Mouse (Mus musculus) hindbrain, embryonic 15.5 days (tissue): ENCODE results near the gene Gm20920. TPM values are rescaled to one million over a fixed set of nuclear protein-coding genes. Genes with fewer than 3 reads are reported as not detected.
"Not testable (repeated sequence)": the region's sequence is repeated elsewhere in the genome, so short reads cannot be mapped to it uniquely, and the experiment has no call there.

Source experiments
- ATAC-seq: fragments of 200-750 bp; cut with Nextera tagmentation; 2 replicates; pipeline ENCODE4 v1.8.0; 2017; ENCODE audit warnings: low read depth, moderate number of reproducible peaks, moderate TSS enrichment; ENCODE audit not compliant: low FRiP score
- H3K27ac ChIP-seq: fragments of 300-500 bp; sonication (generic); replicated peaks from 2 replicates; pipeline ENCODE4 v1.5.1; 2015; ENCODE audit warnings: mild to moderate bottlenecking, inconsistent platforms
- H3K27me3 ChIP-seq: fragments of 300-500 bp; sonication (generic); 2 replicates; pipeline ENCODE4 v1.6.1; 2015; ENCODE audit warnings: control low read depth, inconsistent platforms
- H3K36me3 ChIP-seq: fragments of 300-500 bp; sonication (generic); 2 replicates; pipeline ENCODE4 v1.6.1; 2015; ENCODE audit warnings: control low read depth, inconsistent platforms
- H3K4me1 ChIP-seq: fragments of 300-500 bp; sonication (generic); replicated peaks from 2 replicates; pipeline ENCODE4 v1.6.1; 2015; ENCODE audit warnings: control low read depth, inconsistent platforms
- H3K4me2 ChIP-seq: fragments of 300-500 bp; sonication (generic); 2 replicates; pipeline ENCODE4 v1.6.1; 2015; ENCODE audit warnings: moderate library complexity, mild to moderate bottlenecking, inconsistent platforms
- H3K4me3 ChIP-seq: fragments of 300-500 bp; sonication (generic); 2 replicates; pipeline ENCODE4 v1.5.1; 2015; ENCODE audit warnings: mild to moderate bottlenecking, inconsistent platforms
- H3K9ac ChIP-seq: fragments of 300-500 bp; sonication (generic); 2 replicates; pipeline ENCODE4 v1.6.1; 2015; ENCODE audit warnings: inconsistent platforms
- H3K9me3 ChIP-seq: fragments of 300-500 bp; sonication (generic); 2 replicates; pipeline ENCODE4 v1.6.1; 2016; ENCODE audit warnings: control low read depth, inconsistent platforms
- WGBS: fragments of 180-500 bp; shearing (Covaris S2); methylation state at CpG from one replicate; pipeline ENCODE4 v1.1.7; 2015; 5-methylcytosine and 5-hydroxymethylcytosine counted together
- polyA plus RNA-seq: library from polyadenylated mRNA; unstranded; fragments of >200 nt; fragmentation: Nextera tagmentation; extraction: Ambion mirVana; gene quantifications from 2 replicates; pipeline ENCODE4 v1.2.1, GENCODE M21; 2015

Gm20920 gene
- polyA plus RNA-seq: not detected in 2 replicates

DNA sequence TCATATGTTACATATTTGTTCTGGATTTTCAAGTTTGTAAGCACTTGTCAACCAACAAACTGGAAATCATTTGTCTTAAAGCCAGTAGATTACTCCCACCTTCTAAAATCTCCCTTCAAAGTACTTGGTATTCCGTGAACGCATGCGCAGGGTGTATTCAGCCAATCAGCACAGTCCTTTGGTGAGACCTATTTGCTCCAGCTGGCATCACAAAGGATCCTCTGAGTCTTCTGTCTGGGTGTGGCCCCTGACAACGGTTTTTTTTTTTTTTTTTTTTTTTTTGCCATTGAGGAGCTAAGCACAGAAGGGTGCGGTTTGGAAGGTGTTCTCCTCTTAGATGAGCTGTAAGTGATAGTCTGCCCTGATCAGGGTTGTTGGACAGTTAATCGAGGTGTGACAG, at the start of gene Gm20920:
TSS of gene Gm20920 (plus strand) at position 301 of the 400 bp plus-strand sequence.
- not testable (repeated sequence) for H3K4me3 ChIP-seq, H3K27ac ChIP-seq, H3K36me3 ChIP-seq, H3K9me3 ChIP-seq, H3K9ac ChIP-seq, H3K4me1 ChIP-seq, H3K27me3 ChIP-seq, H3K4me2 ChIP-seq, ATAC-seq
- WGBS: no CpG with 5 or more reads among the region's 6 CpGs
